In genomic region chrX:42018030-42018429, GRCm38 (mm10) we compare ENCODE assay signal across 12 mouse cellular contexts. TPM values are rescaled to one million over a fixed set of nuclear protein-coding genes. Genes with fewer than 3 reads are reported as not detected.
DNase-seq lines count a peak whose midpoint lies in the region; TF ChIP-seq lines count a peak whose summit lies in the region.
"Had no signal": no experiment of that assay in that cellular context is flagged by ENCODE, and none has a peak within 500 bp of the region (broad histone marks: within the 10 kb centered on the region; RNA-seq: fewer than 3 reads in every experiment).

No protein-coding gene starts in this region.

- H3K27me3 ChIP-seq in heart, adult 2 months (ENCODE audit: control insufficient read depth, insufficient read depth, low read length): no peaks in the 10 kb centered on the region
- H3K27me3 ChIP-seq: hindbrain, embryonic 15.5 days had no signal

- no peaks in the 10 kb centered on the region for H3K36me3 ChIP-seq in heart, adult 2 months (ENCODE audit: control insufficient read depth, insufficient read depth, low read length)
- H3K36me3 ChIP-seq: heart, embryonic 10.5 days; hindbrain, embryonic 15.5 days had no signal

- TF ChIP-seq CTCF in heart, adult 2 months (IDR thresholded peaks at IDR 0.05): peak; percentile 29

- no peak for TF ChIP-seq POLR2A in heart, adult 2 months (IDR thresholded peaks at IDR 0.05; ENCODE audit: insufficient read depth, low read depth, low read length)

- intact Hi-C loops in heart, adult 2 months (cut with DNase I): no loop called here
- intact Hi-C loops in heart, postnatal 36 days (cut with DNase I): no loop called here

- WGBS in heart, adult 2 months: 38% methylated on average over 1 of the region's 1 CpGs

- no peak overlapping the region for H3K27ac ChIP-seq in heart, adult 2 months
- H3K27ac ChIP-seq: heart, embryonic 10.5 days; hindbrain, embryonic 15.5 days had no signal

- H3K4me1 ChIP-seq in heart, adult 2 months (ENCODE audit: control insufficient read depth, insufficient read depth, low read length): no peaks in the 10 kb centered on the region
- H3K4me1 ChIP-seq: heart, embryonic 10.5 days; hindbrain, embryonic 15.5 days had no signal

- H3K9ac ChIP-seq in heart, adult 2 months (ENCODE audit: low read depth, low read length): no peak overlapping the region
- H3K9ac ChIP-seq: hindbrain, embryonic 15.5 days; lung, embryonic 14.5 days had no signal

- no peaks in the 10 kb centered on the region for H3K79me2 ChIP-seq in heart, adult 2 months (replicated peaks; ENCODE audit: control insufficient read depth, insufficient read depth, low read length)

- no peak overlapping the region for H3K4me3 ChIP-seq in heart, adult 2 months
- H3K4me3 ChIP-seq: heart, embryonic 10.5 days; hindbrain, embryonic 15.5 days had no signal

- DNase-seq in heart, adult 2 months: no peak
- DNase-seq in heart, postnatal 36 days: no peak
- DNase-seq in urinary bladder, postnatal 25 days (ENCODE audit: low spot score): peak; percentile 8
- DNase-seq in urinary bladder, postnatal 14 days (ENCODE audit: low spot score): no peak
- peak; percentile 81 for DNase-seq in fat pad, adult 2 months (ENCODE audit: extremely low read depth, low read depth, low spot score)
- no peak for DNase-seq in frontal cortex, postnatal 25 days (ENCODE audit: low spot score in 2 of 2)
- DNase-seq in left cerebral cortex, adult 8-10 months (ENCODE audit: low spot score in 2 of 2): no peak
- DNase-seq in kidney, postnatal 14 days: no peak
- DNase-seq: cerebellum, adult 2 months; lung, embryonic 14.5 days had no signal

- no peak for TF ChIP-seq EP300 in heart, adult 2 months (IDR thresholded peaks at IDR 0.05; ENCODE audit: insufficient read depth, low read depth, low read length)

RNA-seq across cellular contexts. Expression of gene Xiap, which starts 41.4 kb away (rescaled TPM):
- 10 to 100 TPM; 25.8 to 29.3 TPM for total RNA-seq in heart, adult 2 months (2021)
- 6.3 and 14.8 TPM in 2 replicates for polyA plus RNA-seq in heart, adult 2 months (2012; rRNA removed)
- total RNA-seq in heart, postnatal 36 days (2021): 10 to 100 TPM; 32.7 to 33.1 TPM
- total RNA-seq in left cerebral cortex, adult 8-10 months (2022): 10 to 100 TPM; 48.7 to 63.7 (median 58.8) TPM

Comparison
In these comparisons a context has a peak if more than half of its experiments do, and no peak if none do; other contexts are left out.
1. DNase-seq: peak in urinary bladder, postnatal 25 days (single experiment) and fat pad, adult 2 months (single experiment); none in heart, adult 2 months (0 of 2), heart, postnatal 36 days (0 of 2), urinary bladder, postnatal 14 days (single experiment), frontal cortex, postnatal 25 days (0 of 2), left cerebral cortex, adult 8-10 months (0 of 2) and kidney, postnatal 14 days (single experiment).